Mouse (Mus musculus): Measurements from ENCODE around the gene Trp53i11. TPM values are rescaled to one million over a fixed set of nuclear protein-coding genes. Genes with fewer than 3 reads are reported as not detected.

The Trp53i11 gene
- polyA plus RNA-seq, 1 experiment = not detected

GRCm38 (mm10) chr2:93176193-93176798 lies 11.1 kb upstream of the Trp53i11 start:
- Histone ChIP-seq H3K4me3 (ENCODE audit: insufficient read depth, low read depth, low read length) (no peak overlapping the region), H3K27ac (ENCODE audit: insufficient read depth, low read depth, low read length) (peak overlapping the region; percentile 55; the same call in 1 of the 2 replicates), H3K4me1 (ENCODE audit: control insufficient read depth, insufficient read depth, low read length) (peaks cover 53% of the 10 kb centered on the region)
- no peak for TF ChIP-seq POLR2A (IDR thresholded peaks at IDR 0.05; ENCODE audit: insufficient read depth, low read depth, low read length)
- no peak for TF ChIP-seq CTCF (IDR thresholded peaks at IDR 0.05; ENCODE audit: insufficient read depth, low read depth, low read length)
- WGBS = 40% methylated on average over 4 of the region's 4 CpGs

DNA sequence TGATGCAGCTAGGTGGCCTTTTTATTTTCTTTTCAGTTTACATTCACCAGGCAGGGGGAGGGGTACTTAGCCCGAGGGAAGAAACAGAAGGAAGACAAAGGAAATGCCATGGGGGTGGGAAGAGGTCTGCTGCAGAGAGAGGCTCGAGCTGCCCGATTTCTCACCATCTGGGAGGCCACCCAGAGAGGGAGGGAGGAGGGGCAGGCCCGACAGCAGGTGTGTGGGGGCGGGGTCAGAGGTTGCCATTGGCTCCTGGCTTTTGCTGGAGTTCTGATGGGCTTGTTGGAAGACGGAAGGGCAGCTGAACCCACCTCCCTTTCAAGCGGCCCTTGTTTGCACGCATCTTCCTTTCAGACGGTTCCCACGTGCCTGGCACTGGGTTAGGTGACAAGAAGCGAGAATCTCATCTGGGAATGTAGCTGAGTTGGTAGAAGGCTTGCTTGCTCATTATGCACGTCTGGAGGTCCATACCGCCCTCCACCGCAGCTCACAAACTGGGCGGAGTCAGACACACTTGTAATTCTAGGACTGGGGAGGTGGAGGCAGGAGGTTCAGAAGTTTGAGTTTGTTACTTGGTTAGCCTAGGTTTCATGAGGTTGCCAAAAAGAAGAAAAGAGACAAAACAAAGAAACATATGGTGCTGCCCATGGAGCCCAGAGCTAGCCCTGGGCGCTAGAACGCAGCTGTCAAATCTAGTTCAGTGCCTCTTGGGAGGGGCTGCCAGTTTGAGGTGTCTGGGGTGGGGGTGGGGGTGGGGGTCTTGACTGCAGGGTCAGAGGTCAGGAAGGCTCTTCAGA lies 10.3 kb upstream of the Trp53i11 start:
- H3K4me1 ChIP-seq (ENCODE audit: control insufficient read depth, insufficient read depth, low read length) = peaks cover 53% of the 10 kb centered on the region
- no peak for TF ChIP-seq POLR2A (IDR thresholded peaks at IDR 0.05; ENCODE audit: insufficient read depth, low read depth, low read length)
- no peak for TF ChIP-seq CTCF (IDR thresholded peaks at IDR 0.05; ENCODE audit: insufficient read depth, low read depth, low read length)
- H3K4me3 ChIP-seq (ENCODE audit: insufficient read depth, low read depth, low read length) = no peak overlapping the region
- WGBS = 14% methylated on average over 17 of the region's 17 CpGs
- H3K27ac ChIP-seq (ENCODE audit: insufficient read depth, low read depth, low read length) = peak overlapping the region; percentile 55; the same call in 1 of the 2 replicates

DNA sequence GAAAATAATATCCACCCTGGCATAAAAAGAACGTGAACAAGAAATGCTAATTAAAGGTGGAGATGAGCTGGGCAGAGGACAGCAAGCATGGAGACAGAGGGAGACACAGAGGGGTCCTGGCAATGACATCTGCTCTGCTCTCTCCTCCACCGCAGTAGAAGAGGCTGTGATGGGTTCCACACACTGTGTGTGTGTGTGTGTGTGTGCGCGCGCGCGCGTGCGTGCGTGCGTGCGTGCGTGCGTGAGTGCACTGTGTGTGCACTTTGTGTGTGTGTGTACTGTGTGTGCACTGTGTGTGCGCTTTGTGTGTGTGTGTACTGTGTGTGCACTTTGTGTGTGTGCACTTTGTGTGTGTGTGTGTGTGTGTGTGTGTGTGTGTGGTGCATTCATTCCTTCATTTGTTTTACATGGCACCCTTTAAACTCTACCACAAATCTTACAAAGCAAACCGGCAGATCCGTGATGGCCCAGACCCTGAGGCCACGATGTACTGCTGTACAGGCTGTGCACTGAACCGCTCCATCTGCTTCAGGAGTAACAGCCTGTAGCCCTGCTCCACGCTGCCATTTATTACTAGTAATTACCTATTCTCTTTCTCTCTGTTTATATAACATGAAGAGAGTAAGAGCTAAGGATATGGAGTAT lies 9.6 kb upstream of the Trp53i11 start:
- Histone ChIP-seq H3K4me3 (ENCODE audit: insufficient read depth, low read depth, low read length) (no peak overlapping the region), H3K4me1 (ENCODE audit: control insufficient read depth, insufficient read depth, low read length) (peaks cover 58% of the 10 kb centered on the region), H3K27ac (ENCODE audit: insufficient read depth, low read depth, low read length) (no peak overlapping the region)
- 79% methylated on average over 20 of the region's 20 CpGs for WGBS
- TF ChIP-seq POLR2A (IDR thresholded peaks at IDR 0.05; ENCODE audit: insufficient read depth, low read depth, low read length) (no peak), CTCF (IDR thresholded peaks at IDR 0.05; ENCODE audit: insufficient read depth, low read depth, low read length) (no peak)

GRCm38 (mm10) chr2:93178313-93178677 lies 9.1 kb upstream of the Trp53i11 start:
- H3K4me1 ChIP-seq (ENCODE audit: control insufficient read depth, insufficient read depth, low read length) = peaks cover 63% of the 10 kb centered on the region
- TF ChIP-seq POLR2A (IDR thresholded peaks at IDR 0.05; ENCODE audit: insufficient read depth, low read depth, low read length) (no peak), CTCF (IDR thresholded peaks at IDR 0.05; ENCODE audit: insufficient read depth, low read depth, low read length) (no peak)
- no peak overlapping the region for H3K27ac ChIP-seq (ENCODE audit: insufficient read depth, low read depth, low read length)
- 84% methylated on average over 4 of the region's 4 CpGs for WGBS
- H3K4me3 ChIP-seq (ENCODE audit: insufficient read depth, low read depth, low read length) = no peak overlapping the region

- 88% methylated on average over 5 of the region's 5 CpGs for WGBS
- Histone ChIP-seq H3K27ac (ENCODE audit: insufficient read depth, low read depth, low read length) (peak overlapping the region; percentile 93), H3K4me1 (ENCODE audit: control insufficient read depth, insufficient read depth, low read length) (peaks cover 55% of the 10 kb centered on the region), H3K4me3 (ENCODE audit: insufficient read depth, low read depth, low read length) (no peak overlapping the region)
- TF ChIP-seq POLR2A (IDR thresholded peaks at IDR 0.05; ENCODE audit: insufficient read depth, low read depth, low read length) = no peak
- TF ChIP-seq CTCF (IDR thresholded peaks at IDR 0.05; ENCODE audit: insufficient read depth, low read depth, low read length) = no peak
Measured at GRCm38 (mm10) chr2:93179603-93180002, 7.7 kb upstream of the Trp53i11 start.

DNA sequence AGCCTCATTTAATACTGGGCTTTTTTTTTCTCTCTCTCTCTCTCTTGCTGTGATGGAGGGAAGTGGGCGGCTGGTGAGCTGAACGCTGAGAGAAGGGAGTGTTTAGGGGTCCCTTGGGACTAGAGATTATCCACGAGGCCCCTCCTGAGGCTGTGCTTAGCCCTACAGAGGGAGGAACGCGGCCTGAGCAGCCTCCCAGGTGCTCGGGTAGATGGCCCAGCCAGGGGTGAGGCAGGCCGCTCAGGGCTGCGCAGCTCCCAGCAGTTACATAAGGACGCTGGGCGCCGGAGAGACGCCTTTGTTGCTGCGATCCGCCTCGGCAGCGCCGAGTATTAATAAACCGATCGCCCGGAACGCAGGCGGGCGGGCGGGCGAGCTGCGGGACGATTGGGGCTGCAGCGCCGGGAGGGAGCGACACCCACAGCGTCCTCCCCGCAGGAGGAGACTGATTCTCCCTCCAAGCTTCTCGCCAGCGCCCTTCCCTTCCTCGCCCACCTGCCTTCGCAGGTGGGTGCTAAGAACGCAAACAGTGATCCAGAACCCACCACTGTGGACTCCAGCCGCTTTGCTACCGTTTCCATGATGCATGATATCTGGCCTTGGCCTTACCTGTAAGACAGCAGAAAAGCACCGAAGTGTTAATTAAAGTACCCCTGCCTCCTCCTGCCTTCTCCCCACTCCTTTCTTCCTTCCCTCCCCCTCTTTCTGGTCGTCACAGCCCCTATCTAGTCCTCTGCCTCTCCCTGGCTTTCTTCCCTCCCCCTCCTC lies 7.1 kb upstream of the Trp53i11 start:
- peak overlapping the region; percentile 93 for H3K27ac ChIP-seq (ENCODE audit: insufficient read depth, low read depth, low read length)
- peak overlapping the region; percentile 27 for H3K4me3 ChIP-seq (ENCODE audit: insufficient read depth, low read depth, low read length)
- TF ChIP-seq POLR2A (IDR thresholded peaks at IDR 0.05; ENCODE audit: insufficient read depth, low read depth, low read length) (0 out of 2 replicates have a peak, but pooled peaks have one; percentile 42), CTCF (IDR thresholded peaks at IDR 0.05; ENCODE audit: insufficient read depth, low read depth, low read length) (no peak)
- peaks cover 55% of the 10 kb centered on the region for H3K4me1 ChIP-seq (ENCODE audit: control insufficient read depth, insufficient read depth, low read length)
- WGBS = 1% methylated on average over 41 of the region's 41 CpGs

GRCm38 (mm10) chr2:93182859-93183258 lies 4.5 kb upstream of the Trp53i11 start:
- Histone ChIP-seq H3K4me1 (ENCODE audit: control insufficient read depth, insufficient read depth, low read length) (peaks cover 32% of the 10 kb centered on the region), H3K27ac (ENCODE audit: insufficient read depth, low read depth, low read length) (no peak overlapping the region), H3K4me3 (ENCODE audit: insufficient read depth, low read depth, low read length) (no peak overlapping the region)
- TF ChIP-seq POLR2A (IDR thresholded peaks at IDR 0.05; ENCODE audit: insufficient read depth, low read depth, low read length) = no peak
- TF ChIP-seq CTCF (IDR thresholded peaks at IDR 0.05; ENCODE audit: insufficient read depth, low read depth, low read length) = no peak
- 68% methylated on average over 11 of the region's 11 CpGs for WGBS

DNA sequence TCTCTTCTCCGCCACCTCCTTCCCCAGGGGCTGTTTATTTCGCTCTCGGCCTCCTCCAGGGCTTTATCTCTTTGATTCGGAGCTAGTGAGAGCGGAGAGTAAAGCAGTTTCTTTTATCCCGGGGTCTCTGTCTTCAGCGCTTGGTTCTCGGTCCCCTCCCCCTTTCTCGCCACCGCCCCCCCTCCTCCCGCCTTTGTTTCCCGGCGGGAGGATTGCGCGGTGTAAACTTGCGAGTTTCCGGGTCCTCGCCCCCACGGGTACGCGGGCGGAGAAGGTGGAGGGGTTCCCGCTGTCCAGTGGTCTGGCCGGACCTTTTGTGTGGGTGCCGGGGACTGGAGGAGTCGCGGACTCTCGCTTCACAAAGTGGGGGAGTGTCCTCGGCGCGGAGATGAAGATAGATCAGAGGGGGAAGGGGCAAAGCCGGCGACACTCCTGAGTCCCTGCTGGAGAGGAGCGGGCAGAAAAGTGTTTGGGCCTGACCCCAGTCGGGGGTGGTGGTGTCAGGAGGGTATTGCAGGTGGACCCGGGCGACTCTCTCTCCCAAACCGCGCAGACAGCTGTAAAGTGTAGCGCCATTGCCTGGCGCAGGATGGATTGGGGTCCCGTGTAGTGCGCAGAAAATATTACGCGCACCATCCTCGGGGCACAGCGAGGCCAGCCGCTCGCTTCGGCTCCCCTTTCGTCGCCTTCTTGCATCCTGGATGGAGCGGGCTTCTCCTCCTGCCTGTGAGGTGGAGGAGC lies 842 bp downstream of the Trp53i11 start:
- WGBS = 1% methylated on average over 53 of the region's 53 CpGs
- Histone ChIP-seq H3K4me3 (ENCODE audit: insufficient read depth, low read depth, low read length) (peak overlapping the region; percentile 70), H3K27ac (ENCODE audit: insufficient read depth, low read depth, low read length) (no peak overlapping the region), H3K4me1 (ENCODE audit: control insufficient read depth, insufficient read depth, low read length) (peaks cover 27% of the 10 kb centered on the region)
- TF ChIP-seq POLR2A (IDR thresholded peaks at IDR 0.05; ENCODE audit: insufficient read depth, low read depth, low read length) = no peak
- no peak for TF ChIP-seq CTCF (IDR thresholded peaks at IDR 0.05; ENCODE audit: insufficient read depth, low read depth, low read length)

Measured in olfactory bulb, adult 2 months (tissue).